Mouse (Mus musculus): ENCODE measurements around the gene Hoxa1.

The Hoxa1 gene

GRCm38 (mm10) chr6:52170898-52171223 lies 12.7 kb upstream of the Hoxa1 start:
- DNase-seq (ENCODE audit: low spot score): no peak

DNA sequence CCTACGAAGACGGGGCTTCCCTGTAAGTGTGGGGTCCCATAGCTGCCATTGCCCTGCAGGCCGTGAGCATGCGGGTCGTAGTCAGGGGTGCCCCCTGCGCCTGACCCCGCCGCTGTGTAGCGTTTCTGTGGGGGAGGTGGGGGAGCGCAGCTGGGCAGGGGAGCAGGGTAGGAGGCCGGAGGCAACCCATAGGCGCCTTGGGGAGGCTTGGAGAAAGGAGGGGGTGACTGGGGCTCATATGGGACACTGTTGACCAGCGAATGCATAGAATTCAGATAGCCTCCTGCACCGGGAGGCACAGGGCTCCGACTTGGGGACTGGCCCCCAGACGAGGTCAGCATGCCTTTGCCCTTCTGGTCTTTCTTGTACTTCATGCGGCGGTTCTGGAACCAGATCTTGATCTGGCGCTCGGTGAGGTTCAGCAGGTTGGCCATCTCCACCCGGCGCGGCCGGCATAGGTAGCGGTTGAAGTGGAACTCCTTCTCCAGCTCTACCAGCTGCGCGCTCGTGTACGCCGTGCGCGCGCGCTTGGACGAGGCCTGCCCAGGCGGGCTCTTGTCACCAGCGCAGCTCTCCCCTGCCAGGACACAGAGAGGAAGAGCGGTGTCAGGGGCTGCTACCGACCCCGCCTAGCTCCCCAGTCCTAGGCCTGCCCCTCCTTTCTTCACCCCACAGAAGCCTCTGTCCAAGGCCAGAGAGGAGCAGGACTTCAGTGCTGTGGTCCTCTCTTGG lies 12.2 kb upstream of the Hoxa1 start:
- DNase-seq (ENCODE audit: low spot score): no peak

- no peak for DNase-seq (ENCODE audit: low spot score)
Measured at GRCm38 (mm10) chr6:52169499-52170165, 11.5 kb upstream of the Hoxa1 start.

DNA sequence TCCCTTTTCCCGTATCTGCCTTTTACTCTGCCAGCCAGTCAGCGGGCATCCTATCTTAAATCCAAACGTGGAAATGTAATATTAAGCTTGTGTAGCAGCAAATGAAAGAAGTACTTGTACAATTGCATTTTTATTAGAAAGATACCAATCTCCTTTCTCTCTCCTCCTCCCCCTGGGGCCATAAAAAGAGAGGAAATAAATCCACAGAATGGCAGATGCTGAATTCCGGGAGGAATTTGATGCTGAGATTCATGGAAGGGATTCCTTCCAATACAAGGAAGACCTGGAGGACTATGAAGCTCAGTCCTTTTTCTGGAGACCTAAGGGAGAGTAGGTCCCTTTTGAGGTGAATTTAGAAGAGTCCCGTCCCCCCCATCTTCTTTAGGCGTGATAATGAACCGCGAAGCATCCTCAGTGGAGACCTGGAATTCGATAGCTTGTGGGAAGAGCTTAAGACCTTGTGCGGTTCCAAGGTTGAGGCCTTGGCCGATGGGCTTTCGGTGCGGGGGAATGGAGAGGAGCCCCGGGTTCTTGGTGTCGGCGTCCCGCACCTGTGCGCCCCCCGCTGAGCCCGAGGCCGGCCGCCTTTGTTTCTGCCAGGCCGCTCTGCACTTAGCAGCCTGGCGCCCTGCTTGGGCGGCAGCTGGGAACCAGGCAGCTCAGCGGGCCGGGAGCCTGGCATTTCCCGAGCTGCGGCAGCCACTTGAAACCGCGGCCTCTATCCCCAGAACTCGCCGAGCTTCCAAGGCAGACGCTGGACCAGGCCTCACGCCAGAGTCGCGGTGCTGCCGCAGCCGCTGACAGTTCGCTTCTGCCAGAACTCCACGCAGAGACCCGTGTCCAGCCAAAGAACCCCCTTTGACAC lies 10.3 kb upstream of the Hoxa1 start:
- no peak for DNase-seq (ENCODE audit: low spot score)

- no peak for DNase-seq (ENCODE audit: low spot score)
Measured at GRCm38 (mm10) chr6:52167736-52168161, 9.6 kb upstream of the Hoxa1 start.

GRCm38 (mm10) chr6:52167176-52167575 lies 9.1 kb upstream of the Hoxa1 start:
- no peak for DNase-seq (ENCODE audit: low spot score)

GRCm38 (mm10) chr6:52166431-52167077 lies 8.4 kb upstream of the Hoxa1 start:
- DNase-seq (ENCODE audit: low spot score): no peak

GRCm38 (mm10) chr6:52165441-52166370 lies 7.6 kb upstream of the Hoxa1 start:
- DNase-seq (ENCODE audit: low spot score): no peak

DNA sequence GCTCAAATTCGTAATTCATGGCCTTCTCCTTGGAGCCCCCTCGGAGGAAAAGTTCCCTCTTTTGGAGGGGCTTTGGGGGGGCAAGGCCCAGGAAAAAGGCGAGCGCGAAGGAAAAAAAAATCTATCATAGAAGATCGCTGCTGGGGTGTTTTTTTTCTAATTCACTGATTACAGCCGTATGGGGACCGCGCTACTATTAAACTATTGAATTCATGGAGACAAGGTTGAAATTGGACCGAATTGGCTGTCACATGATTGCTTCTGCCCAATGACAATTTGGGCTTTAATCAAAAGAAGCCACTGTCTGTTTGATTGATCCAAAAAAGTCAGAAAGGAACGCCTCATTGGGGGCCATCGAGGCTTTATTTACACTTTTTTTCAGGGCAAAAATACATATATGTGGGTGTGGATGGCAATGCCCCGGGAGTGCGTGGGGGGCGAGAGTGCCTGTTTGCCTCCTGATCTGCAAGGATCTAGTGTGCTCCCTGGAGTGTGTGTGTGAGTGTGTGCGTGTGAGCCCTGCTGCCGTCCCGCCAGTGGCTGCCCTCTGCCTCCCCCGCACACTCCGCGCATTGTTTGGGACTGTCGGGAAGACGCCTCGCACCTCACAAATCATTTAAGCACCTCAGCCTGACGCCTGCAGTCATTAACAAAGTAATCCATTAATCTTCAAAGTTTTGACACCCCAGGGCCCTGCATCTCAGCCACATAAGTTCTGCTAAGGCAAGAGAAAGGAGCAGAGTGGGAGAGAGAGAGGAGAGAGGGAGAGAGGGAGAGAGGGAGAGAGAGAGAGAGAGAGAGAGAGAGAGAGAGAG lies 6.7 kb upstream of the Hoxa1 start, which contains the start of gene Hoxa2:
Hoxa2 (minus strand) TSS at position 206 of the 815 bp plus-strand sequence.
- DNase-seq (ENCODE audit: low spot score): peak; percentile 41

DNA sequence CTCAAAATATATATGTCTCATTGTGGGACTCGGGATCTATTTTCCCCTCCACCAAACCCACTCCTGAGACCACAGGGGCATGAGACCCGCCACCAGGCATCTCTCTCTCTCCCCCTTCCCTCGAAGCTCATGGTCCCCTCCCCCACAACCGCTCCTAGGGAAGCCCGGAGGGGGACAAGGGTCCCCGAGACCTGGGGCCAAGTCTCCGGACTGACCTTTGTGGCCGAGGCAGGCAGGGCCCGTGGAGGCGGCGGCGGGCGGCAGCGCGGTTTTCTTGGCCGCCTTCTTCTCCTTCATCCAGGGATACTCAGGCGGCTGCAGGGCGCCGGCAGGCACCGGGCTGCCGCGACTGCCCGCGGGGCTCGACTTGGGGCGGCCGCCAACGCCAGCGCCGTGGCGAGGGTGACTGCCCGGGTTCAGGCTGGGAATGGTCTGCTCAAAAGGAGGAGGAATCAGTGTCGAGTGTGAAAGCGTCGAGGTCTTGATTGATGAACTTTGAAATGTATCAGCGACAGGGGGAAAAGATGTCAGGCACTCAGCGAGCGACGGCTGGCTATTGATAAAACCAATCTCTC lies 6.0 kb upstream of the Hoxa1 start:
- DNase-seq (ENCODE audit: low spot score): peak; percentile 43

DNA sequence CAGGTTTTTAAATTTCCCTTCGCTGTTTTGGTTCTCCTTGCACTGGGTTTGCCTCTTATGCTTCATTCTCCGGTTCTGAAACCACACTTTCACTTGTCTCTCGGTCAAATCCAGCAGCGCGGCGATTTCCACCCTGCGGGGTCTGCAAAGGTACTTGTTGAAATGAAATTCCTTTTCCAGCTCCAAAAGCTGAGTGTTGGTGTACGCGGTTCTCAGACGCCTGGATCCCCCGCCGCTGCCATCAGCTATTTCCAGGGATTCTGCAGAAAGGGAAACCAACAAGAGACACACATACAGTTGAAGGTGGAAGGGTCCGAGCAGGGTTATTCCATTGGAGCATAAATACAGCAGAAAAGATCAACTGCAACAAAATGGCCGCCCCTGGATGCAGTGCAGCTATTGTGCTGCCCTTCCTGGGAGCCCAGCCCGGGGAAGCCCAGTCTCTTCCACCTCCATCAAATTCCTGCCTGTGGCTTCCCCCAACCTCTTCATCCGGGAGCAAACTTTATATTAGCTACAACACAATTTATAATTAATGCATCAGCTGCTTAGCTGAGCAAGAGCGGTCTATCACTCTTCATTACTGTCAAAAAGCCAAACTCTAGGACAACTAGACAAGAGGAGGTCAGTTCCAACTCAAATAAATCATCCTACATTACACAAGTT lies 5.4 kb upstream of the Hoxa1 start:
- DNase-seq (ENCODE audit: low spot score): peak; percentile 42

- DNase-seq (ENCODE audit: low spot score): no peak
Measured at GRCm38 (mm10) chr6:52162611-52163365, 4.7 kb upstream of the Hoxa1 start.

- DNase-seq (ENCODE audit: low spot score): no peak
Measured at GRCm38 (mm10) chr6:52162093-52162380, 3.9 kb upstream of the Hoxa1 start.

DNA sequence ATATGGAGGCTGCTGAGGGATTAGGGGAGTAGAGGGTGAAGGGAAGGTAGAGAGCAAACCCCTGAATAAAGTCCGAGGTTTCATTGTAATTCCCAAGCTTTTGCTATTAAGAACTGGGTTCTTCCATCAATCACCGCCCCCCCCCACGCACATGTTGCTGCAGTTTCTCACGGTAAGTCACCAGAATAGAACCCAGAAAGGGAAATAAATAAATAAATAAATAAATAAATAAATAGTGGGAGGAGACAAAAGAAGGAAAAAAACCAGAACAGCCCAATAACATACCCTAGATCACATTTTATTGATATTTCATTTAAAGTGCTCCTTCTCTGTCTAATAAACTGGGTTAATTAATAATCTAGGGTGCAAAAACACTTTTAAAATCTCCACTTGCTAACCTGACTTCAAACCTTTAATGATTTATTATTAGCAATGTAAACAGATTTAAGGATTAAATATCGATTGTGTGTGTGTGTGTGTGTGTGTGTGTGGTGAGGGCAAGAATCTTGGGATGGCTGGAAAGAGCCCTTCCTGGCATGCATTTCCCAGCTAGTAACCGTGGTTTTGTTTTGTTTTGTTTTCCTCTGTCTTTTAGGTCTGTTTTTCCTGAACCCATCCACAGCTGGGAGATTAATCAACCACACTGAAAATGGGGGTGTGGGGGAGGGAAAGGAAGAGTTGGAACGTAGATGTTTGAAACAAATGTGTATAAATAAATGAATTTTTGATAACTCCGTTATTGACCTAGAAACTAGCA lies 3.4 kb upstream of the Hoxa1 start:
- DNase-seq (ENCODE audit: low spot score): no peak

GRCm38 (mm10) chr6:52160511-52161335 lies 2.6 kb upstream of the Hoxa1 start:
- peak; percentile 55 for DNase-seq (ENCODE audit: low spot score)

- no peak for DNase-seq (ENCODE audit: low spot score)
Measured at GRCm38 (mm10) chr6:52159979-52160378, 1.9 kb upstream of the Hoxa1 start.

- DNase-seq (ENCODE audit: low spot score): peak; percentile 53
Measured at GRCm38 (mm10) chr6:52159164-52159761, 1.1 kb upstream of the Hoxa1 start.
